Mouse (Mus musculus) MEL (cell line): ENCODE data around the gene Gnai2. TPM values are rescaled to one million over a fixed set of nuclear protein-coding genes. Genes with fewer than 3 reads are reported as not detected.

Experiments
- DNase-seq: peaks from one replicate; pipeline ENCODE4 v3.0.0; 2011; ENCODE audit warnings: low read depth, low spot score
- H3K27ac ChIP-seq: 2 replicates; pipeline ENCODE4 v1.5.1; 2012; ENCODE audit warnings: low read depth, mild to moderate bottlenecking, control low read depth, low read length, moderate library complexity; ENCODE audit not compliant: control insufficient read depth
- H3K27me3 ChIP-seq, 2 experiments: fragments of 150-350 bp in 1 of 2; sonication (generic) in 1 of 2; 2 replicates each; pipeline ENCODE4 v1.6.1; 2012; ENCODE audit warnings: low read length in 2 of 2, mild to moderate bottlenecking in 2 of 2, improper control_type of control experiment in 1 of 2, moderate library complexity in 1 of 2; ENCODE audit not compliant: insufficient read depth in 2 of 2, control insufficient read depth in 1 of 2
- H3K36me3 ChIP-seq, 2 experiments: 2 replicates each; pipeline ENCODE4 v1.6.1; 2012 to 2014; ENCODE audit warnings: low read length in 2 of 2, improper control_type of control experiment in 1 of 2, inconsistent platforms in 1 of 2, mild to moderate bottlenecking in 1 of 2; ENCODE audit not compliant: insufficient read depth in 2 of 2, control insufficient read depth in 1 of 2
- H3K4me1 ChIP-seq, 2 experiments: fragments of 150-350 bp in 1 of 2; sonication (generic) in 1 of 2; 2 replicates each; pipeline ENCODE4 v1.6.1; 2012; ENCODE audit warnings: low read length in 2 of 2, improper control_type of control experiment in 1 of 2, mild to moderate bottlenecking in 1 of 2; ENCODE audit not compliant: insufficient read depth in 2 of 2, control insufficient read depth in 1 of 2
- H3K4me3 ChIP-seq, 2 experiments: fragments of 150-350 bp in 1 of 2; sonication (generic) in 1 of 2; 2 replicates each; pipeline ENCODE4 v1.5.1; 2012; ENCODE audit warnings: low read depth in 2 of 2, low read length in 2 of 2, mild to moderate bottlenecking in 2 of 2, moderate library complexity in 2 of 2, control low read depth in 1 of 2, improper control_type of control experiment in 1 of 2; ENCODE audit not compliant: control insufficient read depth in 1 of 2, insufficient read depth in 1 of 2
- H3K79me2 ChIP-seq: 2 replicates; pipeline ENCODE4 v1.6.1; 2012; ENCODE audit warnings: mild to moderate bottlenecking, low read length, moderate library complexity; ENCODE audit not compliant: control insufficient read depth, poor library complexity, insufficient read depth
- H3K9ac ChIP-seq: 2 replicates; pipeline ENCODE4 v1.6.1; 2012; ENCODE audit warnings: low read depth, mild to moderate bottlenecking, control low read depth, low read length, moderate library complexity; ENCODE audit not compliant: control insufficient read depth, poor library complexity, severe bottlenecking
- H3K9me3 ChIP-seq: fragments of 150-350 bp; sonication (generic); replicated peaks from 2 replicates; pipeline ENCODE4 v1.6.1; 2012; ENCODE audit warnings: mild to moderate bottlenecking, low read length, improper control_type of control experiment, moderate library complexity; ENCODE audit not compliant: insufficient read depth
- CHD1 ChIP-seq: IDR thresholded peaks from 2 replicates; pipeline ENCODE4 v1.6.1; 2012; ENCODE audit warnings: low read depth, mild to moderate bottlenecking, inconsistent platforms, low read length, improper control_type of control experiment
- CTCF ChIP-seq, 3 experiments: IDR thresholded peaks in 2 of 3; conservative IDR thresholded peaks in 1 of 3; 2 replicates each; pipeline ENCODE4 v1.5.1; 2011 to 2012; ENCODE audit warnings: low read length in 3 of 3, low read depth in 2 of 3, mild to moderate bottlenecking in 2 of 3, improper control_type of control experiment in 1 of 3, inconsistent platforms in 1 of 3, mixed read lengths in 1 of 3, moderate library complexity in 1 of 3; ENCODE audit not compliant: control insufficient read depth in 1 of 3, insufficient read depth in 1 of 3, poor library complexity in 1 of 3, severe bottlenecking in 1 of 3
- ETS1 ChIP-seq: IDR thresholded peaks from 2 replicates; pipeline ENCODE4 v1.6.1; 2012; ENCODE audit warnings: low read depth, mild to moderate bottlenecking, inconsistent platforms, low read length, improper control_type of control experiment, moderate library complexity
- GATA1 ChIP-seq: IDR thresholded peaks from 2 replicates; pipeline ENCODE4 v1.6.1; 2011; ENCODE audit warnings: low read depth, low read length, improper control_type of control experiment
- HCFC1 ChIP-seq: IDR thresholded peaks from 2 replicates; pipeline ENCODE4 v1.6.1; 2012; ENCODE audit warnings: low read depth, mild to moderate bottlenecking, inconsistent platforms, low read length, improper control_type of control experiment, moderate library complexity
- MAFK ChIP-seq: IDR thresholded peaks from 2 replicates; pipeline ENCODE4 v1.6.1; 2011; ENCODE audit warnings: low read depth, mild to moderate bottlenecking, low read length, improper control_type of control experiment, borderline replicate concordance
- MAZ ChIP-seq: IDR thresholded peaks from 2 replicates; pipeline ENCODE4 v1.6.1; 2012; ENCODE audit warnings: low read depth, mild to moderate bottlenecking, inconsistent platforms, low read length, improper control_type of control experiment
- MXI1 ChIP-seq: IDR thresholded peaks from 2 replicates; pipeline ENCODE4 v1.6.1; 2011; ENCODE audit warnings: mild to moderate bottlenecking, low read depth, low read length, improper control_type of control experiment
- NELFE ChIP-seq: IDR thresholded peaks from 2 replicates; pipeline ENCODE4 v1.6.1; 2011; ENCODE audit warnings: low read depth, low read length, improper control_type of control experiment
- POLR2A ChIP-seq, 2 experiments: IDR thresholded peaks; 2 replicates each; pipeline ENCODE4 v1.6.1; 2011 to 2012; ENCODE audit warnings: low read length in 2 of 2, mild to moderate bottlenecking in 2 of 2, control low read depth in 1 of 2, improper control_type of control experiment in 1 of 2, low read depth in 1 of 2, moderate library complexity in 1 of 2; ENCODE audit not compliant: control insufficient read depth in 1 of 2, insufficient read depth in 1 of 2, poor library complexity in 1 of 2
- POLR2AphosphoS2 ChIP-seq: IDR thresholded peaks from 2 replicates; pipeline ENCODE4 v1.6.1; 2011; ENCODE audit warnings: low read length, improper control_type of control experiment
- RAD21 ChIP-seq: IDR thresholded peaks from 2 replicates; pipeline ENCODE4 v1.6.1; 2011; ENCODE audit warnings: mild to moderate bottlenecking, low read depth, low read length, improper control_type of control experiment
- TAL1 ChIP-seq: IDR thresholded peaks from 2 replicates; pipeline ENCODE4 v1.6.1; 2012; ENCODE audit warnings: mild to moderate bottlenecking, inconsistent platforms, low read length, moderate library complexity, mixed read lengths
- ZC3H11A ChIP-seq: IDR thresholded peaks from 2 replicates; pipeline ENCODE4 v1.6.1; 2012; ENCODE audit warnings: low read depth, mild to moderate bottlenecking, inconsistent platforms, low read length, improper control_type of control experiment
- ZKSCAN1 ChIP-seq: IDR thresholded peaks from 2 replicates; pipeline ENCODE4 v1.6.1; 2012; ENCODE audit warnings: low read depth, mild to moderate bottlenecking, inconsistent platforms, low read length, improper control_type of control experiment, moderate library complexity
- polyA plus RNA-seq, 2 experiments: library from polyadenylated mRNA; stranded (reverse) in 1 of 2; unstranded in 1 of 2; fragments of >175 nt in 1 of 2; fragments of >200 nt in 1 of 2; gene quantifications; 2 replicates each; pipeline versions ENCODE4 v1.2.1 to v1.2.4; 2012; ENCODE audit warnings: low replicate concordance in 2 of 2, low read depth in 1 of 2; ENCODE audit not compliant: insufficient read length in 2 of 2, insufficient read depth in 1 of 2, missing spikeins in 1 of 2
- total RNA-seq: library from RNA; depleted of rRNA; stranded (reverse); fragments of 300-350 nt; gene quantifications from 2 replicates; pipeline ENCODE4 v1.2.3, GENCODE M21; 2012

Gnai2 gene
- total and polyA plus RNA-seq, 3 experiments, result 129 to 335 (median 137) TPM

- DNase-seq, result peak; percentile 73
- H3K4me1 ChIP-seq, result peaks cover 2 to 21% of the 10 kb centered on the region in 2 experiments; a peak in 3 of 4 replicates
- H3K9me3 ChIP-seq, result no peaks in the 10 kb centered on the region
- peak; percentile 41; the same call in 1 of the 2 replicates for TF ChIP-seq MXI1
- TF ChIP-seq POLR2A (IDR thresholded peaks at IDR 0.05; ENCODE audit: control insufficient read depth in 1 of 2, insufficient read depth in 1 of 2, low read depth in 1 of 2, low read length in 2 of 2, poor library complexity in 1 of 2), result peak in 1 of 2 experiments; percentile 87; a peak in 2 of 4 replicates
- TF ChIP-seq CHD1, result 0 out of 2 replicates have a peak, but pooled peaks have one; percentile 36
- TF ChIP-seq TAL1, result no peak
- peak overlapping the region; percentile 98 for H3K9ac ChIP-seq
- peaks cover 0 to 14% of the 10 kb centered on the region in 2 experiments; a peak in 2 of 4 replicates for H3K36me3 ChIP-seq
- peaks cover 44% of the 10 kb centered on the region for H3K79me2 ChIP-seq
- peak overlapping the region; percentile 94 for H3K27ac ChIP-seq
- peak overlapping the region; percentile 73 to 88 for H3K4me3 ChIP-seq
- no peaks in the 10 kb centered on the region for H3K27me3 ChIP-seq
Observed at GRCm38 (mm10) chr9:107634406-107635278, 525 bp downstream of the Gnai2 start.

GRCm38 (mm10) chr9:107633661-107634405 lies 1.3 kb downstream of the Gnai2 start:
- Histone ChIP-seq H3K27ac (peak overlapping the region; percentile 94), H3K79me2 (peaks cover 45% of the 10 kb centered on the region), H3K27me3 (no peaks in the 10 kb centered on the region), H3K9me3 (no peaks in the 10 kb centered on the region), H3K36me3 (peaks cover 0 to 16% of the 10 kb centered on the region in 2 experiments; a peak in 2 of 4 replicates), H3K4me1 (peaks cover 5 to 25% of the 10 kb centered on the region in 2 experiments; a peak in 3 of 4 replicates), H3K9ac (peak overlapping the region; percentile 98), H3K4me3 (peak overlapping the region; percentile 73 to 88)
- TF ChIP-seq POLR2AphosphoS2 (no peak), MAZ (no peak; the same call in 1 of the 2 replicates), HCFC1 (no peak), ZC3H11A (no peak), CTCF (IDR thresholded peaks at IDR 0.05 in 2 of 3, conservative IDR thresholded peaks at IDR 0.05 in 1 of 3; ENCODE audit: control insufficient read depth in 1 of 3, insufficient read depth in 1 of 3, low read depth in 2 of 3, low read length in 3 of 3, poor library complexity in 1 of 3, severe bottlenecking in 1 of 3) (no peak), MAFK (no peak), CHD1 (0 out of 2 replicates have a peak, but pooled peaks have one; percentile 28), MXI1 (peak; percentile 26), POLR2A (IDR thresholded peaks at IDR 0.05; ENCODE audit: control insufficient read depth in 1 of 2, insufficient read depth in 1 of 2, low read depth in 1 of 2, low read length in 2 of 2, poor library complexity in 1 of 2) (0 out of 4 replicates have a peak, but pooled peaks of 1 of the 2 experiments have one; percentile 22), GATA1 (no peak), ETS1 (no peak), RAD21 (no peak), ZKSCAN1 (no peak), NELFE (no peak)
- DNase-seq, result peak; percentile 74
